Mouse (Mus musculus): ENCODE measurements around the gene Ttc23l.
"Not testable (repeated sequence)": the region's sequence is repeated elsewhere in the genome, so short reads cannot be mapped to it uniquely, and the experiment has no call there.

The Ttc23l gene

GRCm38 (mm10) chr15:10558465-10558864, at the start of gene Ttc23l:
Ttc23l (minus strand) TSS chr15:10558668.
- no peak for DNase-seq (ENCODE audit: low read depth)

GRCm38 (mm10) chr15:10599413-10599812, 40.9 kb upstream of the Ttc23l start:
- DNase-seq (ENCODE audit: low read depth), result no peak

GRCm38 (mm10) chr15:10598259-10599225, 40.1 kb upstream of the Ttc23l start:
- no peak for DNase-seq (ENCODE audit: low read depth)

GRCm38 (mm10) chr15:10596871-10597270, 38.4 kb upstream of the Ttc23l start:
- no peak for DNase-seq (ENCODE audit: low read depth)

- DNase-seq (ENCODE audit: low read depth), result no peak
Measured at GRCm38 (mm10) chr15:10595408-10595807, 36.9 kb upstream of the Ttc23l start.

- DNase-seq (ENCODE audit: low read depth), result no peak
Measured at GRCm38 (mm10) chr15:10594910-10595309, 36.4 kb upstream of the Ttc23l start.

GRCm38 (mm10) chr15:10593094-10593493, 34.6 kb upstream of the Ttc23l start:
- DNase-seq (ENCODE audit: low read depth), result no peak

GRCm38 (mm10) chr15:10586565-10586964, 28.1 kb upstream of the Ttc23l start:
- no peak for DNase-seq (ENCODE audit: low read depth)

- DNase-seq (ENCODE audit: low read depth), result no peak
Measured at GRCm38 (mm10) chr15:10584359-10585187, 26.1 kb upstream of the Ttc23l start.

- peak; percentile 31 for DNase-seq (ENCODE audit: low read depth)
Measured at GRCm38 (mm10) chr15:10583408-10583807, 24.9 kb upstream of the Ttc23l start.

- no peak for DNase-seq (ENCODE audit: low read depth)
Measured at GRCm38 (mm10) chr15:10579159-10579558, 20.7 kb upstream of the Ttc23l start.

GRCm38 (mm10) chr15:10566486-10566885, 8.0 kb upstream of the Ttc23l start:
- no peak for DNase-seq (ENCODE audit: low read depth)

GRCm38 (mm10) chr15:10564201-10564600, 5.7 kb upstream of the Ttc23l start:
- DNase-seq (ENCODE audit: low read depth), result no peak

GRCm38 (mm10) chr15:10562281-10562680, 3.8 kb upstream of the Ttc23l start:
- no peak for DNase-seq (ENCODE audit: low read depth)

GRCm38 (mm10) chr15:10560005-10560404, 1.5 kb upstream of the Ttc23l start:
- DNase-seq (ENCODE audit: low read depth), result no peak

GRCm38 (mm10) chr15:10554336-10554735, 4.1 kb downstream of the Ttc23l start:
- no peak for DNase-seq (ENCODE audit: low read depth)

GRCm38 (mm10) chr15:10540271-10541088, 18.0 kb downstream of the Ttc23l start:
- DNase-seq (ENCODE audit: low read depth), result no peak

GRCm38 (mm10) chr15:10535969-10536368, 22.5 kb downstream of the Ttc23l start:
- no peak for DNase-seq (ENCODE audit: low read depth)

- no peak for DNase-seq (ENCODE audit: low read depth)
Measured at GRCm38 (mm10) chr15:10534591-10534990, 23.9 kb downstream of the Ttc23l start.

GRCm38 (mm10) chr15:10533361-10533760, 25.1 kb downstream of the Ttc23l start:
- not testable (repeated sequence) for DNase-seq (ENCODE audit: low read depth)

- no peak for DNase-seq (ENCODE audit: low read depth)
Measured at GRCm38 (mm10) chr15:10531352-10531751, 27.1 kb downstream of the Ttc23l start.

GRCm38 (mm10) chr15:10525896-10526295, 32.6 kb downstream of the Ttc23l start:
- DNase-seq (ENCODE audit: low read depth), result no peak
